Mouse (Mus musculus) mouse embryonic stem cell (cell line): Measurements from ENCODE around the gene Olfr828.

ENCODE experiments used
- in situ Hi-C, 2 experiments: fragments of 300-500 bp; cut with MboI; formaldehyde crosslinking; loops; 1 replicate in 1 of 2; 3 replicates in 1 of 2; pipeline ENCODE4 v1.14.3; 2019 to 2020; ENCODE audit warnings: low sequenced_read_pairs in 2 of 2, low pct_unique_long_range_greater_than_20kb in 1 of 2, mixed read lengths in 1 of 2; ENCODE audit not compliant: unreplicated experiment in 1 of 2

Olfr828 gene

GRCm38 (mm10) chr9:18819426-18819825 lies at the start of gene Olfr828:
Gene Olfr828 (minus strand): TSS chr9:18819526.
- in situ Hi-C loops = no loop called here

GRCm38 (mm10) chr9:18854633-18855032 lies 35.3 kb upstream of the Olfr828 start, which contains the start of gene Olfr829:
Gene Olfr829 (plus strand): TSS chr9:18854933.
- in situ Hi-C loops = no loop called here

- in situ Hi-C loops = no loop called here
Measured at GRCm38 (mm10) chr9:18785316-18785715, 34.0 kb downstream of the Olfr828 start.

GRCm38 (mm10) chr9:18779476-18779875 lies 39.9 kb downstream of the Olfr828 start:
- in situ Hi-C loops = no loop called here

GRCm38 (mm10) chr9:18778981-18779380 lies 40.3 kb downstream of the Olfr828 start:
- in situ Hi-C loops = no loop called here
